Mouse (Mus musculus) neural tube, embryonic 11.5 days (tissue): ENCODE data around the gene Ttbk1. TPM values are rescaled to one million over a fixed set of nuclear protein-coding genes. Genes with fewer than 3 reads are reported as not detected.

ENCODE experiments used
- ATAC-seq: fragments of 200-750 bp; cut with Nextera tagmentation; 2 replicates; pipeline ENCODE4 v1.8.0; 2017; ENCODE audit warnings: moderate number of reproducible peaks, mild to moderate bottlenecking, moderate TSS enrichment, moderate library complexity; ENCODE audit not compliant: insufficient read depth, low FRiP score, low TSS enrichment
- DNase-seq: peaks from one replicate; pipeline ENCODE4 v3.0.0-alpha.2; 2015; ENCODE audit warnings: low spot score
- H3K27ac ChIP-seq: fragments of 300-500 bp; sonication (generic); 2 replicates; pipeline ENCODE4 v1.5.1; 2014; ENCODE audit warnings: low read depth, mild to moderate bottlenecking, low read length
- H3K27me3 ChIP-seq: fragments of 300-500 bp; sonication (generic); 2 replicates; pipeline ENCODE4 v1.6.1; 2014; ENCODE audit warnings: mild to moderate bottlenecking, low read length, mixed read lengths; ENCODE audit not compliant: control insufficient read depth, insufficient read depth
- H3K36me3 ChIP-seq: fragments of 300-500 bp; sonication (generic); 2 replicates; pipeline ENCODE4 v1.6.1; 2014; ENCODE audit warnings: mild to moderate bottlenecking, low read length, moderate library complexity, mixed read lengths; ENCODE audit not compliant: control insufficient read depth, insufficient read depth
- H3K4me1 ChIP-seq: fragments of 300-500 bp; sonication (generic); 2 replicates; pipeline ENCODE4 v1.6.1; 2014; ENCODE audit warnings: low read length, mixed read lengths; ENCODE audit not compliant: control insufficient read depth, insufficient read depth
- H3K4me2 ChIP-seq: fragments of 300-500 bp; sonication (generic); 2 replicates; pipeline ENCODE4 v1.6.1; 2014; ENCODE audit warnings: low read depth, mild to moderate bottlenecking, moderate library complexity
- H3K4me3 ChIP-seq: fragments of 300-500 bp; sonication (generic); 2 replicates; pipeline ENCODE4 v1.5.1; 2014; ENCODE audit warnings: low read depth, low read length
- H3K9ac ChIP-seq: fragments of 300-500 bp; sonication (generic); 2 replicates; pipeline ENCODE4 v1.6.1; 2014; ENCODE audit warnings: mild to moderate bottlenecking, low read length
- H3K9me3 ChIP-seq: fragments of 300-500 bp; sonication (generic); 2 replicates; pipeline ENCODE4 v1.6.1; 2016; ENCODE audit warnings: low read length; ENCODE audit not compliant: control insufficient read depth
- WGBS: fragments of 180-500 bp; shearing (Covaris S2); extraction: QIAGEN DNeasy Blood & Tissue Kit; methylation state at CpG from one replicate; pipeline ENCODE4 v1.1.7; 2014; 5-methylcytosine and 5-hydroxymethylcytosine counted together
- polyA plus RNA-seq: library from polyadenylated mRNA; unstranded; fragments of >200 nt; fragmentation: Nextera tagmentation; extraction: Ambion mirVana; gene quantifications from 2 replicates; pipeline ENCODE4 v1.2.1, GENCODE M21; 2014

Gene Ttbk1
- polyA plus RNA-seq, 1 experiment from 2014 or later, result 3.1 TPM

- H3K9ac ChIP-seq, result peak overlapping the region; percentile 18
Measured at GRCm38 (mm10) chr17:46444839-46445579, 42.5 kb downstream of the Ttbk1 start.

GRCm38 (mm10) chr17:46439176-46439575 is 48.3 kb downstream of the Ttbk1 start:
- Histone ChIP-seq H3K9ac (no peak overlapping the region), H3K36me3 (no peaks in the 10 kb centered on the region), H3K9me3 (no peaks in the 10 kb centered on the region), H3K27ac (no peak overlapping the region), H3K4me2 (no peak overlapping the region), H3K4me1 (no peaks in the 10 kb centered on the region), H3K4me3 (no peak overlapping the region), H3K27me3 (peaks cover 17% of the 10 kb centered on the region)
- ATAC-seq (no peak), DNase-seq (no peak)
- WGBS, result 92% methylated on average over 10 of the region's 10 CpGs

More at GRCm38 (mm10) chr17:46444839-46445579, 42.5 kb downstream of the Ttbk1 start:
- Histone ChIP-seq H3K4me3 (peak overlapping the region; percentile 23), H3K4me2 (peak overlapping the region; percentile 44), H3K36me3 (no peaks in the 10 kb centered on the region), H3K4me1 (no peaks in the 10 kb centered on the region), H3K27ac (no peak overlapping the region), H3K27me3 (peaks cover 36% of the 10 kb centered on the region), H3K9me3 (no peaks in the 10 kb centered on the region)
- no peak for DNase-seq
- under 1% methylated on average over 49 of the region's 50 CpGs for WGBS
- no peak for ATAC-seq

DNA sequence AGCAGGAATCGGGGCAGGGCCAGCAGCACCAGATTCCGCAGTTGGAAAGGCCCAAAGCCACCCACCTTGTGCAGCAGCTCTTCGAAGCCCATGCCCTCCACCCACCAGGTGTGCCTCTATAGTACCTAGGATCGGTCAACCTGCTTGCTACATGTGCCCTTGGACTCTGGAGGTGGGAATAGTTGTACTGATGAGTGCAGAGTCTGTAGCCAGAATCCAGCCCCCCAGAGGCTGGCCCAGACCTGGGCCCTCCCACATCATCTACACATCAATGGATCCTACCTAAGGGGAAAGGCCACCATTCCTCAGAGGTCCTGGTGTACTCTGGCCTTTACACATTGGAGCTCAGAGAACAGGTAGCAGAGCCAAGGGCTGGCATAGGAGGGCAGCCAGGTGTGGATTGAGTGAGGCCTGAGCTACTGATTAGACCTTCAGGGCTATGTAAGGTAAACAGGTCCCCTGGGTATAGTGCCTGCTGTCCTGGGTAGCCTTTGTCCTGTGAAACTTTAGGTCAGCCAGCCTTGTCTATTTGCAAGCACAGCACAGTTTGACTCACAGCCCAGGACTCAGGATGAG is 49.1 kb downstream of the Ttbk1 start, which contains the start of gene Slc22a7:
TSS of gene Slc22a7 (minus strand) at position 160 of the 576 bp plus-strand sequence.
- H3K4me1 ChIP-seq, result 0 out of 2 replicates have a peak, but pooled peaks cover 2% of the 10 kb centered on the region
- H3K9ac ChIP-seq, result no peak within 1 kb of the TSS; the same call in 1 of the 2 replicates
- H3K27ac ChIP-seq, result no peak within 1 kb of the TSS
- H3K36me3 ChIP-seq, result no peaks in the 10 kb centered on the region
- no peak for DNase-seq
- H3K27me3 ChIP-seq, result peaks cover 9% of the 10 kb centered on the region
- no peak within 1 kb of the TSS for H3K4me2 ChIP-seq
- no peak within 1 kb of the TSS for H3K4me3 ChIP-seq
- no peak for ATAC-seq
- 68% methylated on average over 4 of the region's 4 CpGs for WGBS
- no peaks in the 10 kb centered on the region for H3K9me3 ChIP-seq

GRCm38 (mm10) chr17:46436672-46437366 is 50.7 kb downstream of the Ttbk1 start:
- ATAC-seq (peak; percentile 54), DNase-seq (peak; percentile 53)
- WGBS, result 26% methylated on average over 23 of the region's 23 CpGs
- Histone ChIP-seq H3K4me3 (no peak overlapping the region), H3K9ac (no peak overlapping the region), H3K9me3 (no peaks in the 10 kb centered on the region), H3K27me3 (no peaks in the 10 kb centered on the region), H3K36me3 (no peaks in the 10 kb centered on the region), H3K27ac (no peak overlapping the region), H3K4me2 (no peak overlapping the region), H3K4me1 (0 out of 2 replicates have a peak, but pooled peaks cover 2% of the 10 kb centered on the region)

DNA sequence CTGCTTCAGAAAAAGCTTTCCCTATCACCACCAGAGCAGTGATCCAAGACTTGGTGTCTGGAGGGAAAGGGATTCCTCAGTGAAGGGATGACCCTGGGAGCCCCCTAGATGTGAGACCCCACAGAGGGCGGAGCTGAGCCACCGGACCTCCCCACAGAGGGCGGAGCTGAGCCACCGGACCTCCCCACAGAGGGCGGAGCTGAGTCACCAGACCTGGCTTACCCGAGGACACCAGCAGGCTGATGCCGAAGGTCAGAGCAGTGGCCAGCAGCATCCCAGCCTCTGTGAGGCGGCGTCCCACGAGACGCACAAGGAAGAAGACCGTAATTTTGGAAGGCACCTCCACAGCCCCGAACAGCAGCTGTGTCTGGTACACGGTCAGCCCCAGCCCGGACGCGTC is 53.8 kb downstream of the Ttbk1 start:
- no peaks in the 10 kb centered on the region for H3K27me3 ChIP-seq
- no peaks in the 10 kb centered on the region for H3K36me3 ChIP-seq
- no peak overlapping the region for H3K27ac ChIP-seq
- H3K4me3 ChIP-seq, result no peak overlapping the region; the same call in 1 of the 2 replicates
- H3K4me1 ChIP-seq, result 0 out of 2 replicates have a peak, but pooled peaks cover 2% of the 10 kb centered on the region
- 4% methylated on average over 17 of the region's 17 CpGs for WGBS
- H3K9ac ChIP-seq, result peak overlapping the region; percentile 32
- peak overlapping the region; percentile 37 for H3K4me2 ChIP-seq
- no peaks in the 10 kb centered on the region for H3K9me3 ChIP-seq
- ATAC-seq, result peak; percentile 63; the same call in 1 of the 2 replicates
- DNase-seq, result peak; percentile 40

DNA sequence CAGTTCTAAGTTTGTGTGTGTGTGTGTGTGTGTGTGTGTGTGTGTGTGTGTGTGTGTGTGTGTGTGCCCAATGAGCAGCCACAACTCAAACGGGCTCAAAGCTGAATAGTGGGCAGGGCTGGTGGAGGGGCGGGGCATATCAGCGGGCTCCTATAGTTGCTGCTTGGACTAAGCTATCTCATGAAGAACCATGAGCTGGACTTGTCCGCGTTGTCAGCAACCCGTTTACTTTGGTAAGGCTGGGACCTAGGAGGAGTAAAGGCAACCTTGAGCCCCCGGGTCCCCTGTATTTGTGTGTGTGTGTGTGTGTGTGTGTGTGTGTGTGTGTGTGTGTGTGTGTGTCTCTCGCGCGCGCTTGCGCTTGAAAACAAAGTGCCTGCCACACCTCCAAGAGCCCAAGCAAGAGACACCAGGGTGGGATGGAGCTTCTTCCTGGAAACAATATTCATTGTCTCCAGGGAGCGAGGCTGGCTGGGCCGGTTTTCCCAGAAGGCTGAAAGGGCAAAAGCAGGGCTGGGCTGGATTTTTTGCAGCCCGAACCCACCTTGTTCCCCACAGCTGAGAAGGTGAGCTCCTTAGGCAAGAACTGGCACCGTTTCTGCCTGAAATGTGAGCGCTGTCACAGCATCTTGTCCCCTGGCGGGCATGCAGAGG is 58.6 kb downstream of the Ttbk1 start, which contains the start of gene Crip3:
TSS of gene Crip3 (plus strand) at position 166 of the 654 bp plus-strand sequence.
- no peaks in the 10 kb centered on the region for H3K36me3 ChIP-seq
- peak within 1 kb of the TSS; percentile 8; the same call in 1 of the 2 replicates for H3K4me2 ChIP-seq
- no peak for ATAC-seq
- WGBS, result 11% methylated on average over 14 of the region's 18 CpGs
- H3K9me3 ChIP-seq, result no peaks in the 10 kb centered on the region
- H3K4me1 ChIP-seq, result 0 out of 2 replicates have a peak, but pooled peaks cover 2% of the 10 kb centered on the region
- H3K9ac ChIP-seq, result no peak within 1 kb of the TSS
- no peak within 1 kb of the TSS for H3K4me3 ChIP-seq
- no peak within 1 kb of the TSS for H3K27ac ChIP-seq
- H3K27me3 ChIP-seq, result no peaks in the 10 kb centered on the region
- peak; percentile 29 for DNase-seq

DNA sequence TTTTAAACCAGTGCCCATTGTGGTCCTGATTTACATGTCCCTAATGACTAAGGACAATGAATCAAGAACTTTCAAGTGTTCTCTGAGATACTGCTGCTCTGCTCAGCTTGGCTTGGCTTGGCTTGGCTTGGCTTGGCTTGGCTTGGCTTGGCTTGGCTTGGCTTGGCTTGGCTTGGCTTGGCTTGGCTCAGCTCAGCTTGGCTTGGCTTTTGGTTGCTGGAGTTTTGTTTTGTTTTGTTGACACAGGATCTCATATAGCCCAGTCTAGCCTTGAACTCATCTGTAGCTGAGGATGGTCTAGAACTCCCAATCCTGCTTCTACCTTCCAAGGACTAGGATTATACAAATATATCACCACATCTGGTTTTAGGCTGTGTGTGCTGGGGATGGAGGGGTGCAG is 61.0 kb downstream of the Ttbk1 start:
- no peak overlapping the region for H3K4me2 ChIP-seq
- ATAC-seq (no peak), DNase-seq (no peak)
- no peak overlapping the region for H3K27ac ChIP-seq
- H3K27me3 ChIP-seq, result no peaks in the 10 kb centered on the region
- no peaks in the 10 kb centered on the region for H3K4me1 ChIP-seq
- no peaks in the 10 kb centered on the region for H3K36me3 ChIP-seq
- H3K4me3 ChIP-seq, result no peak overlapping the region
- H3K9me3 ChIP-seq, result no peaks in the 10 kb centered on the region
- no peak overlapping the region for H3K9ac ChIP-seq

DNA sequence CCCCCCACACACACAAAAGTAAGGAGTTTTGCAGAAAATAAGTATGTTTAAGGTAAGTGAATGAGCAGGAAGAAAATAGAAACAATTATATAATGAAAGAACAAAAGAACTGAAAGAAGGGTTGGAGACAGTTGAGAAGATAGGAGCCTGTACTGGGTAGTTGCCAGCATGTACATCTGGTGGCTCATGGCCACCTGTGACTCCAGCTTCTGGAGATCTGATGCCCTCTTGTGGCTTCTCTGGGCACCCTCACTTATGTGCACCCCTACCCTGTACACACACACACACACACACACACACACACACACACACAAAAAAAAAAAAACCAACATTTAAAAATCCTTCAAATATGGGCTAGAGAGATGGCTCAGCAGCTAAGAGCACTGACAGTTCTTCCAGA is 67.8 kb downstream of the Ttbk1 start:
- ATAC-seq, result no peak
- no peak overlapping the region for H3K4me2 ChIP-seq
- no peak overlapping the region for H3K9ac ChIP-seq

More for the DNA sequence above, 67.8 kb downstream of the Ttbk1 start:
- no peaks in the 10 kb centered on the region for H3K4me1 ChIP-seq
- no peaks in the 10 kb centered on the region for H3K27me3 ChIP-seq
- H3K27ac ChIP-seq, result no peak overlapping the region
- DNase-seq, result no peak
- H3K9me3 ChIP-seq, result no peaks in the 10 kb centered on the region
- H3K36me3 ChIP-seq, result no peaks in the 10 kb centered on the region
- no peak overlapping the region for H3K4me3 ChIP-seq
